Mouse (Mus musculus) lung, postnatal 0 days (tissue): Measurements from ENCODE around the gene Tbc1d15.

Source experiments
- CTCF ChIP-seq: IDR thresholded peaks from 2 replicates; pipeline ENCODE4 v1.5.1; 2016; ENCODE audit warnings: antibody characterized with exemption, mild to moderate bottlenecking
- EP300 ChIP-seq: IDR thresholded peaks from 2 replicates; pipeline ENCODE4 v1.6.1; 2016; ENCODE audit warnings: antibody characterized with exemption, mild to moderate bottlenecking, control low read depth

GRCm38 (mm10) chr10:115235501-115235900 lies 15.8 kb downstream of the Tbc1d15 start:
- no peak for TF ChIP-seq CTCF
- TF ChIP-seq EP300, result no peak
